ENCODE assay signal across 10 mouse cellular contexts in the genomic region with DNA sequence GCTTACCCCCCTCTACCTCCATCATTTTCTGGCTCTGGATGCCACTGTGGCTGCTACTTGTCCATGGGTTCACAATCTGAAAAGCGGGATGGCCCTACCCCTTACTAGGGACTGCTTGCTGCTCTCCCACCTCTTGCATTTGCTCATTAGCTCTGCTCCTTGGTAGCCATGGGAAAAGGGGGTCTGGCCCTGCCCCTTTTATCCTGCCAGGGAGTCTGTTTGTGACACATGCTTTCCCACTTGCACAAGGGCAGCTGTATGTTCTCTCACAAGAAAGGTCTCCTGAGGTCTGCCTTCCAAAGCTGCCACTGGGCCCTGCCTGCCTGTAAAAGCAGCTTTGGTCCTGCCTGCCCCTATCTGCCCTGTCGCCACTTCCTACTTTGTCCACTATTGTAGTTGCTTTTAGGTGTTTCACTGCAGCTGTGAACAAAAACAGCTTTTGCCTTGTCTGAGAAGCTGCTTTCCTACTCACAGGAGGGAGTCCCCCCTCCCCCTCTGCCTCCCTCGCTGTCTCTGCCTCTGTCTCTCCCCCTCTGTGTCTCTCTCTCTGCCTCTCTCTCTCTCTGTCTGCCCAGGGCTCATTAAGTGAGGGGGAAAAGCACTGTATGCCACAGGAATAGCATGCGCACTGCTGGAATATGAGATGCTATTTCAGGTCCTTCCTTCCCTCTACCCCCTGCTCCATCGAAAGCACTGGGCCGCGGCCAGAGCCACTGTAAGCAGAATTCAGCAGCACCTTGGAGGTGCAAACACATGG. TPM values are rescaled to one million over a fixed set of nuclear protein-coding genes. Genes with fewer than 3 reads are reported as not detected.
DNase-seq lines count a peak whose midpoint lies in the region; ATAC-seq lines count a peak whose summit lies in the region.
"Had no signal": no experiment of that assay in that cellular context is flagged by ENCODE, and none has a peak within 500 bp of the region (broad histone marks: within the 10 kb centered on the region; RNA-seq: fewer than 3 reads in every experiment).

No protein-coding gene starts in this region.

- WGBS in forebrain, embryonic 14.5 days, result 20% methylated on average over 7 of the region's 7 CpGs
- WGBS in neural tube, embryonic 15.5 days, result 43% methylated on average over 7 of the region's 7 CpGs

- no peaks in the 10 kb centered on the region for H3K27me3 ChIP-seq in forebrain, embryonic 14.5 days (replicated peaks; ENCODE audit: control insufficient read depth, insufficient read depth, low read length)
- H3K27me3 ChIP-seq in neural tube, embryonic 15.5 days (replicated peaks), result no peaks in the 10 kb centered on the region

- no peaks in the 10 kb centered on the region for H3K36me3 ChIP-seq in forebrain, embryonic 14.5 days (ENCODE audit: control insufficient read depth, insufficient read depth, low read length)
- no peaks in the 10 kb centered on the region for H3K36me3 ChIP-seq in neural tube, embryonic 15.5 days

- DNase-seq in embryo, embryonic 10 days (ENCODE audit: low spot score), result peak; percentile 6
- peak; percentile 25 for DNase-seq in forebrain, embryonic 14.5 days (ENCODE audit: low spot score)
- peak; percentile 22 to 38 for DNase-seq in left cerebral cortex, postnatal 14 days (ENCODE audit: low spot score in 2 of 2)
- DNase-seq in thymus, postnatal 4 days, result no peak
- DNase-seq in spleen, postnatal 10 days (ENCODE audit: low spot score in 2 of 2), result no peak
- DNase-seq in gastrocnemius, postnatal 4 days (ENCODE audit: low spot score in 2 of 2), result no peak
- DNase-seq: cerebellum, adult 11 months had no signal

- peak overlapping the region; percentile 44; the same call in 1 of the 2 replicates for H3K27ac ChIP-seq in forebrain, embryonic 14.5 days (ENCODE audit: low read depth, low read length)
- H3K27ac ChIP-seq in neural tube, embryonic 15.5 days (replicated peaks), result no peak overlapping the region
- H3K27ac ChIP-seq: macrophage had no signal

- intact Hi-C loops in left cerebral cortex, postnatal 14 days (cut with DNase I), result no loop called here

- peak overlapping the region; percentile 25; the same call in 1 of the 2 replicates for H3K9ac ChIP-seq in forebrain, embryonic 14.5 days (ENCODE audit: low read length)
- H3K9ac ChIP-seq in neural tube, embryonic 15.5 days (replicated peaks), result no peak overlapping the region

- H3K4me1 ChIP-seq in forebrain, embryonic 14.5 days (ENCODE audit: control insufficient read depth, insufficient read depth, low read length), result peaks cover 9% of the 10 kb centered on the region; the same call in 1 of the 2 replicates
- H3K4me1 ChIP-seq in neural tube, embryonic 15.5 days, result 0 out of 2 replicates have a peak, but pooled peaks cover 5% of the 10 kb centered on the region

- no peak overlapping the region for H3K4me3 ChIP-seq in forebrain, embryonic 14.5 days (ENCODE audit: low read depth, low read length)
- H3K4me3 ChIP-seq in neural tube, embryonic 15.5 days (replicated peaks), result no peak overlapping the region

- peak overlapping the region; percentile 23; the same call in 1 of the 2 replicates for H3K4me2 ChIP-seq in forebrain, embryonic 14.5 days (ENCODE audit: low read length)
- H3K4me2 ChIP-seq in neural tube, embryonic 15.5 days, result no peak overlapping the region

- peak; percentile 79 for ATAC-seq in forebrain, embryonic 14.5 days
- peak; percentile 47 for ATAC-seq in neural tube, embryonic 15.5 days (ENCODE audit: low FRiP score)
- no peak for ATAC-seq in cerebellum, adult (ENCODE audit: insufficient number of reproducible peaks, low FRiP score, low TSS enrichment)

- no peaks in the 10 kb centered on the region for H3K9me3 ChIP-seq in forebrain, embryonic 14.5 days (replicated peaks; ENCODE audit: control insufficient read depth, low read length)
- no peaks in the 10 kb centered on the region for H3K9me3 ChIP-seq in neural tube, embryonic 15.5 days (replicated peaks)

RNA-seq across cellular contexts. Expression of gene Olfr874, which starts 5.6 kb away (rescaled TPM):
- polyA plus RNA-seq in forebrain, embryonic 14.5 days (2014; fragmentation: Nextera tagmentation; extraction: Ambion mirVana), result not detected in 2 replicates
- total RNA-seq in left cerebral cortex, postnatal 14 days (2021), result not detected
- not detected in 2 replicates for polyA plus RNA-seq in neural tube, embryonic 15.5 days (2015; fragmentation: Nextera tagmentation; extraction: Ambion mirVana)
- total RNA-seq in gastrocnemius, postnatal 4 days (2021), result not detected
- polyA plus RNA-seq: macrophage had no signal

RNA-seq across cellular contexts. Expression of gene Olfr875, which starts 21.2 kb away (rescaled TPM):
- polyA plus RNA-seq in forebrain, embryonic 14.5 days (2014; fragmentation: Nextera tagmentation; extraction: Ambion mirVana), result not detected in 2 replicates
- not detected for total RNA-seq in left cerebral cortex, postnatal 14 days (2021)
- not detected in 2 replicates for polyA plus RNA-seq in neural tube, embryonic 15.5 days (2015; fragmentation: Nextera tagmentation; extraction: Ambion mirVana)
- not detected for total RNA-seq in gastrocnemius, postnatal 4 days (2021)
- polyA plus RNA-seq: macrophage had no signal

RNA-seq across cellular contexts. Expression of gene Olfr160, which starts 34.4 kb away (rescaled TPM):
- polyA plus RNA-seq in forebrain, embryonic 14.5 days (2014; fragmentation: Nextera tagmentation; extraction: Ambion mirVana), result not detected in 2 replicates
- not detected for total RNA-seq in left cerebral cortex, postnatal 14 days (2021)
- polyA plus RNA-seq in neural tube, embryonic 15.5 days (2015; fragmentation: Nextera tagmentation; extraction: Ambion mirVana), result not detected in 2 replicates
- not detected for total RNA-seq in gastrocnemius, postnatal 4 days (2021)
- polyA plus RNA-seq: macrophage had no signal

RNA-seq across cellular contexts. Expression of gene Olfr876, which starts 52.3 kb away (rescaled TPM):
- not detected in 2 replicates for polyA plus RNA-seq in forebrain, embryonic 14.5 days (2014; fragmentation: Nextera tagmentation; extraction: Ambion mirVana)
- total RNA-seq in left cerebral cortex, postnatal 14 days (2021), result not detected
- not detected in 2 replicates for polyA plus RNA-seq in neural tube, embryonic 15.5 days (2015; fragmentation: Nextera tagmentation; extraction: Ambion mirVana)
- not detected for total RNA-seq in gastrocnemius, postnatal 4 days (2021)
- polyA plus RNA-seq: macrophage had no signal

Comparison
In these comparisons a context has a peak if more than half of its experiments do, and no peak if none do; other contexts are left out.
1. DNase-seq: peak in embryo, embryonic 10 days (single experiment), forebrain, embryonic 14.5 days (single experiment) and left cerebral cortex, postnatal 14 days (2 of 2); none in thymus, postnatal 4 days (single experiment), spleen, postnatal 10 days (0 of 2) and gastrocnemius, postnatal 4 days (0 of 2).